9 mouse cellular contexts compared by ENCODE assay signal in the genomic region with DNA sequence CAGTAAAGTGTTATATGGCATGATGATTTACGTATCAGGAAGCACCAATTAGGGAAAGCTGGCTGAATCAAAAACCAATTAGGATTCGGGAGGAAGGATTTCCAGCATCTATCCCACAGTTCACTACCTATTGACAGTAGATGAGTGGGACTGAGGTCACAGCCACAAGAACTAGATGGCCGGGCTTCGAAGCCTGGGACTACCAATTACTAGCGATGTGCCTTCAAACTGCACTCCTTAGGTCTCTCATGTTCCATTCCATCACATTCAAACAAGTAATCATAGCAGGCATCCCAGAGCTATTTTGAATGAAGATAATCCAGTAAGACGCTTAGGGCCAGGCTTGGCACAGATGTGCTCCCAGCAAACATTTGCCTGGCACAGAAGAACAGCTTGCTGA. TPM values are rescaled to one million over a fixed set of nuclear protein-coding genes. Genes with fewer than 3 reads are reported as not detected.
DNase-seq lines count a peak whose midpoint lies in the region; ATAC-seq and TF ChIP-seq lines count a peak whose summit lies in the region.
"Had no signal": no experiment of that assay in that cellular context is flagged by ENCODE, and none has a peak within 500 bp of the region (broad histone marks: within the 10 kb centered on the region; RNA-seq: fewer than 3 reads in every experiment).

No protein-coding gene starts in this region.

- H3K27me3 ChIP-seq in lung, postnatal 0 days (replicated peaks; ENCODE audit: insufficient read depth, low read length), result no peaks in the 10 kb centered on the region
- no peaks in the 10 kb centered on the region for H3K27me3 ChIP-seq in liver, embryonic 12.5 days (replicated peaks)
- H3K27me3 ChIP-seq in stomach, postnatal 0 days (ENCODE audit: control insufficient read depth, insufficient read depth, low read length), result no peaks in the 10 kb centered on the region

- no peak for TF ChIP-seq CTCF in lung, postnatal 0 days (IDR thresholded peaks at IDR 0.05)
- no peak for TF ChIP-seq CTCF in stomach, postnatal 0 days (IDR thresholded peaks at IDR 0.05; ENCODE audit: low read depth)

- peak; percentile 25 for DNase-seq in embryo, embryonic 11 days
- DNase-seq in embryo, embryonic 9.5 days (ENCODE audit: extremely low spot score), result no peak
- DNase-seq in lung, postnatal 0 days (ENCODE audit: low spot score), result no peak
- no peak for DNase-seq in lung, postnatal 4 days
- DNase-seq in stomach, postnatal 0 days (ENCODE audit: low spot score), result no peak
- DNase-seq in right cerebral cortex, postnatal 25 days, result no peak

- WGBS in lung, postnatal 0 days, result 66% methylated on average over 6 of the region's 6 CpGs
- WGBS in liver, embryonic 12.5 days (ENCODE audit: insufficient replicate concordance), result 78% methylated on average over 6 of the region's 6 CpGs
- 60% methylated on average over 6 of the region's 6 CpGs for WGBS in stomach, postnatal 0 days

- no peaks in the 10 kb centered on the region for H3K36me3 ChIP-seq in lung, postnatal 0 days (ENCODE audit: insufficient read depth, low read length)
- peaks cover 4% of the 10 kb centered on the region for H3K36me3 ChIP-seq in liver, embryonic 12.5 days
- H3K36me3 ChIP-seq in stomach, postnatal 0 days (ENCODE audit: control insufficient read depth, insufficient read depth, low read length), result no peaks in the 10 kb centered on the region

- H3K4me3 ChIP-seq in lung, postnatal 0 days (ENCODE audit: low read depth, low read length), result no peak overlapping the region
- H3K4me3 ChIP-seq in liver, embryonic 12.5 days, result no peak overlapping the region
- H3K4me3 ChIP-seq in stomach, postnatal 0 days (ENCODE audit: low read depth, low read length), result no peak overlapping the region
- H3K4me3 ChIP-seq: erythroblast, embryonic 14.5 days had no signal

- TF ChIP-seq EP300 in lung, postnatal 0 days (IDR thresholded peaks at IDR 0.05), result no peak
- no peak for TF ChIP-seq EP300 in stomach, postnatal 0 days (optimal IDR thresholded peaks at IDR 0.05)

- no peak for ATAC-seq in lung, postnatal 0 days
- no peak for ATAC-seq in liver, embryonic 12.5 days
- no peak for ATAC-seq in stomach, postnatal 0 days (ENCODE audit: low FRiP score, low TSS enrichment)
- ATAC-seq in CD4-positive, CD25-positive, alpha-beta regulatory T cell, adult 4 months, result no peak

- H3K27ac ChIP-seq in lung, postnatal 0 days (ENCODE audit: low read length), result no peak overlapping the region
- no peak overlapping the region for H3K27ac ChIP-seq in liver, embryonic 12.5 days
- no peak overlapping the region for H3K27ac ChIP-seq in stomach, postnatal 0 days (replicated peaks)

- no peaks in the 10 kb centered on the region for H3K9me3 ChIP-seq in lung, postnatal 0 days (ENCODE audit: low read length)
- no peaks in the 10 kb centered on the region for H3K9me3 ChIP-seq in liver, embryonic 12.5 days (replicated peaks)
- no peaks in the 10 kb centered on the region for H3K9me3 ChIP-seq in stomach, postnatal 0 days (ENCODE audit: control insufficient read depth, low read length)

- peak overlapping the region; percentile 35; the same call in 1 of the 2 replicates for H3K4me2 ChIP-seq in lung, postnatal 0 days (replicated peaks; ENCODE audit: low read depth, low read length)
- H3K4me2 ChIP-seq in liver, embryonic 12.5 days, result peak overlapping the region; percentile 85
- peak overlapping the region; percentile 29 for H3K4me2 ChIP-seq in stomach, postnatal 0 days (replicated peaks; ENCODE audit: low read depth)

- H3K4me1 ChIP-seq in lung, postnatal 0 days (ENCODE audit: insufficient read depth, low read depth, low read length), result peaks cover 4% of the 10 kb centered on the region; the same call in 1 of the 2 replicates
- peaks cover 24% of the 10 kb centered on the region for H3K4me1 ChIP-seq in liver, embryonic 12.5 days
- 0 out of 2 replicates have a peak, but pooled peaks cover 3% of the 10 kb centered on the region for H3K4me1 ChIP-seq in stomach, postnatal 0 days (replicated peaks; ENCODE audit: control insufficient read depth, insufficient read depth)

- no peak overlapping the region for H3K9ac ChIP-seq in lung, postnatal 0 days (replicated peaks; ENCODE audit: low read depth)
- H3K9ac ChIP-seq in liver, embryonic 12.5 days, result no peak overlapping the region
- no peak overlapping the region for H3K9ac ChIP-seq in stomach, postnatal 0 days (ENCODE audit: low read length)

RNA-seq across cellular contexts. Expression of a gene that starts 2.3 kb away (rescaled TPM):
- polyA plus RNA-seq in lung, postnatal 0 days (2015; fragmentation: Nextera tagmentation; extraction: Ambion mirVana), result 12.3 and 14.7 TPM in 2 replicates
- 8.2 and 8.4 TPM in 2 replicates for polyA plus RNA-seq in liver, embryonic 12.5 days (2016; fragmentation: Nextera tagmentation; extraction: Ambion mirVana)
- 8.7 and 9.7 TPM in 2 replicates for polyA plus RNA-seq in stomach, postnatal 0 days (2015; fragmentation: Nextera tagmentation; extraction: Ambion mirVana)
- 10 to 100 TPM; 40.6 to 41.3 TPM for polyA plus RNA-seq in CD4-positive, CD25-positive, alpha-beta regulatory T cell, adult 4 months (2017; shearing (Covaris generic))

Comparison
In these comparisons a context has a peak if more than half of its experiments do, and no peak if none do; other contexts are left out.
1. H3K4me2 ChIP-seq: peak in every context shown above with its lines; median percentile 85 in liver, embryonic 12.5 days; 35 in lung, postnatal 0 days; 29 in stomach, postnatal 0 days.